Mouse (Mus musculus): ENCODE measurements around the gene Trmt61a. TPM values are rescaled to one million over a fixed set of nuclear protein-coding genes. Genes with fewer than 3 reads are reported as not detected.

The Trmt61a gene
- polyA plus RNA-seq, 1 experiment from 2014 or later, result 5.8 TPM

- WGBS, result 75% methylated on average over 11 of the region's 11 CpGs
Observed at GRCm38 (mm10) chr12:111689426-111689825, 11.5 kb downstream of the Trmt61a start.

GRCm38 (mm10) chr12:111691346-111691872, 13.5 kb downstream of the Trmt61a start:
- WGBS, result 8% methylated on average over 5 of the region's 5 CpGs
- Histone ChIP-seq H3K9me3 (replicated peaks; ENCODE audit: control insufficient read depth, low read length) (no peaks in the 10 kb centered on the region), H3K4me1 (ENCODE audit: control insufficient read depth, insufficient read depth, low read length) (peaks cover 64% of the 10 kb centered on the region), H3K4me3 (ENCODE audit: low read depth, low read length) (no peak overlapping the region), H3K27me3 (replicated peaks; ENCODE audit: control insufficient read depth, insufficient read depth, low read length) (no peaks in the 10 kb centered on the region), H3K4me2 (ENCODE audit: low read length) (no peak overlapping the region), H3K36me3 (ENCODE audit: control insufficient read depth, insufficient read depth, low read length) (no peaks in the 10 kb centered on the region), H3K9ac (ENCODE audit: low read length) (peak overlapping the region; percentile 40; the same call in 1 of the 2 replicates), H3K27ac (ENCODE audit: low read depth, low read length) (peak overlapping the region; percentile 96)
- DNase-seq (ENCODE audit: low spot score) (peak; percentile 55), ATAC-seq (no peak)

More at GRCm38 (mm10) chr12:111689426-111689825, 11.5 kb downstream of the Trmt61a start:
- H3K27ac ChIP-seq (ENCODE audit: low read depth, low read length), result no peak overlapping the region
- no peaks in the 10 kb centered on the region for H3K36me3 ChIP-seq (ENCODE audit: control insufficient read depth, insufficient read depth, low read length)
- DNase-seq (ENCODE audit: low spot score) (no peak), ATAC-seq (no peak)
- no peaks in the 10 kb centered on the region for H3K9me3 ChIP-seq (replicated peaks; ENCODE audit: control insufficient read depth, low read length)
- peaks cover 46% of the 10 kb centered on the region for H3K4me1 ChIP-seq (ENCODE audit: control insufficient read depth, insufficient read depth, low read length)
- no peak overlapping the region for H3K9ac ChIP-seq (ENCODE audit: low read length)
- no peaks in the 10 kb centered on the region for H3K27me3 ChIP-seq (replicated peaks; ENCODE audit: control insufficient read depth, insufficient read depth, low read length)
- H3K4me2 ChIP-seq (ENCODE audit: low read length), result no peak overlapping the region
- no peak overlapping the region for H3K4me3 ChIP-seq (ENCODE audit: low read depth, low read length)

- DNase-seq (ENCODE audit: low spot score) (no peak), ATAC-seq (no peak)
- H3K36me3 ChIP-seq (ENCODE audit: control insufficient read depth, insufficient read depth, low read length), result no peaks in the 10 kb centered on the region
- H3K27ac ChIP-seq (ENCODE audit: low read depth, low read length), result peak overlapping the region; percentile 96
- H3K4me2 ChIP-seq (ENCODE audit: low read length), result 0 out of 2 replicates have a peak overlapping the region, but pooled peaks have one; percentile 12
- no peak overlapping the region for H3K4me3 ChIP-seq (ENCODE audit: low read depth, low read length)
- no peaks in the 10 kb centered on the region for H3K27me3 ChIP-seq (replicated peaks; ENCODE audit: control insufficient read depth, insufficient read depth, low read length)
- 61% methylated on average over 5 of the region's 5 CpGs for WGBS
- peaks cover 51% of the 10 kb centered on the region for H3K4me1 ChIP-seq (ENCODE audit: control insufficient read depth, insufficient read depth, low read length)
- 0 out of 2 replicates have a peak overlapping the region, but pooled peaks have one; percentile 8 for H3K9ac ChIP-seq (ENCODE audit: low read length)
- H3K9me3 ChIP-seq (replicated peaks; ENCODE audit: control insufficient read depth, low read length), result no peaks in the 10 kb centered on the region
Observed at GRCm38 (mm10) chr12:111692899-111693298, 15.0 kb downstream of the Trmt61a start.

- Histone ChIP-seq H3K27ac (ENCODE audit: low read depth, low read length) (peak overlapping the region; percentile 96), H3K36me3 (ENCODE audit: control insufficient read depth, insufficient read depth, low read length) (no peaks in the 10 kb centered on the region), H3K4me3 (ENCODE audit: low read depth, low read length) (no peak overlapping the region), H3K9ac (ENCODE audit: low read length) (peak overlapping the region; percentile 52; the same call in 1 of the 2 replicates), H3K9me3 (replicated peaks; ENCODE audit: control insufficient read depth, low read length) (no peaks in the 10 kb centered on the region), H3K27me3 (replicated peaks; ENCODE audit: control insufficient read depth, insufficient read depth, low read length) (no peaks in the 10 kb centered on the region), H3K4me1 (ENCODE audit: control insufficient read depth, insufficient read depth, low read length) (peaks cover 45% of the 10 kb centered on the region), H3K4me2 (ENCODE audit: low read length) (peak overlapping the region; percentile 42)
- ATAC-seq (peak; percentile 86), DNase-seq (ENCODE audit: low spot score) (peak; percentile 96)
- 3% methylated on average over 18 of the region's 18 CpGs for WGBS
Observed at GRCm38 (mm10) chr12:111693341-111694270, 15.7 kb downstream of the Trmt61a start.

GRCm38 (mm10) chr12:111694271-111694781, 16.4 kb downstream of the Trmt61a start:
- H3K9ac ChIP-seq (ENCODE audit: low read length), result peak overlapping the region; percentile 52
- H3K9me3 ChIP-seq (replicated peaks; ENCODE audit: control insufficient read depth, low read length), result no peaks in the 10 kb centered on the region
- H3K4me2 ChIP-seq (ENCODE audit: low read length), result peak overlapping the region; percentile 42
- H3K4me3 ChIP-seq (ENCODE audit: low read depth, low read length), result no peak overlapping the region
- DNase-seq (ENCODE audit: low spot score) (no peak), ATAC-seq (peak; percentile 10)
- H3K4me1 ChIP-seq (ENCODE audit: control insufficient read depth, insufficient read depth, low read length), result peaks cover 45% of the 10 kb centered on the region
- no peaks in the 10 kb centered on the region for H3K27me3 ChIP-seq (replicated peaks; ENCODE audit: control insufficient read depth, insufficient read depth, low read length)
- no peaks in the 10 kb centered on the region for H3K36me3 ChIP-seq (ENCODE audit: control insufficient read depth, insufficient read depth, low read length)
- H3K27ac ChIP-seq (ENCODE audit: low read depth, low read length), result peak overlapping the region; percentile 96
- WGBS, result 3% methylated on average over 12 of the region's 12 CpGs

GRCm38 (mm10) chr12:111694880-111695804, 17.2 kb downstream of the Trmt61a start:
- H3K27ac ChIP-seq (ENCODE audit: low read depth, low read length), result peak overlapping the region; percentile 96
- H3K4me3 ChIP-seq (ENCODE audit: low read depth, low read length), result no peak overlapping the region
- H3K4me2 ChIP-seq (ENCODE audit: low read length), result peak overlapping the region; percentile 42
- peak overlapping the region; percentile 52 for H3K9ac ChIP-seq (ENCODE audit: low read length)
- no peaks in the 10 kb centered on the region for H3K36me3 ChIP-seq (ENCODE audit: control insufficient read depth, insufficient read depth, low read length)
- H3K9me3 ChIP-seq (replicated peaks; ENCODE audit: control insufficient read depth, low read length), result no peaks in the 10 kb centered on the region
- ATAC-seq (peak; percentile 50), DNase-seq (ENCODE audit: low spot score) (peak; percentile 76)
- H3K27me3 ChIP-seq (replicated peaks; ENCODE audit: control insufficient read depth, insufficient read depth, low read length), result no peaks in the 10 kb centered on the region
- H3K4me1 ChIP-seq (ENCODE audit: control insufficient read depth, insufficient read depth, low read length), result peaks cover 45% of the 10 kb centered on the region
- WGBS, result 34% methylated on average over 10 of the region's 13 CpGs

GRCm38 (mm10) chr12:111696239-111696638, 18.3 kb downstream of the Trmt61a start:
- Histone ChIP-seq H3K4me2 (ENCODE audit: low read length) (no peak overlapping the region), H3K27ac (ENCODE audit: low read depth, low read length) (peak overlapping the region; percentile 96), H3K9ac (ENCODE audit: low read length) (peak overlapping the region; percentile 35), H3K4me1 (ENCODE audit: control insufficient read depth, insufficient read depth, low read length) (peaks cover 43% of the 10 kb centered on the region), H3K36me3 (ENCODE audit: control insufficient read depth, insufficient read depth, low read length) (no peaks in the 10 kb centered on the region), H3K9me3 (replicated peaks; ENCODE audit: control insufficient read depth, low read length) (no peaks in the 10 kb centered on the region), H3K4me3 (ENCODE audit: low read depth, low read length) (no peak overlapping the region), H3K27me3 (replicated peaks; ENCODE audit: control insufficient read depth, insufficient read depth, low read length) (no peaks in the 10 kb centered on the region)
- ATAC-seq (no peak), DNase-seq (ENCODE audit: low spot score) (peak; percentile 89)
- WGBS, result 24% methylated on average over 6 of the region's 6 CpGs

GRCm38 (mm10) chr12:111697708-111698107, 19.8 kb downstream of the Trmt61a start:
- Histone ChIP-seq H3K4me2 (ENCODE audit: low read length) (no peak overlapping the region), H3K27me3 (replicated peaks; ENCODE audit: control insufficient read depth, insufficient read depth, low read length) (no peaks in the 10 kb centered on the region), H3K4me1 (ENCODE audit: control insufficient read depth, insufficient read depth, low read length) (peaks cover 34% of the 10 kb centered on the region), H3K27ac (ENCODE audit: low read depth, low read length) (no peak overlapping the region), H3K9ac (ENCODE audit: low read length) (no peak overlapping the region), H3K36me3 (ENCODE audit: control insufficient read depth, insufficient read depth, low read length) (no peaks in the 10 kb centered on the region), H3K9me3 (replicated peaks; ENCODE audit: control insufficient read depth, low read length) (no peaks in the 10 kb centered on the region), H3K4me3 (ENCODE audit: low read depth, low read length) (no peak overlapping the region)
- no peak for DNase-seq (ENCODE audit: low spot score)
- ATAC-seq, result no peak
- WGBS, result 75% methylated on average over 4 of the region's 4 CpGs
